Mouse (Mus musculus): Measurements from ENCODE around the gene Tspan31. TPM values are rescaled to one million over a fixed set of nuclear protein-coding genes. Genes with fewer than 3 reads are reported as not detected.
"Not testable (repeated sequence)": the region's sequence is repeated elsewhere in the genome, so short reads cannot be mapped to it uniquely, and the experiment has no call there.

Gene Tspan31
- total RNA-seq, 2 experiments from 2014 or later: 81.7 to 94.3 TPM

GRCm38 (mm10) chr10:127063913-127064870 is 5.9 kb downstream of the Tspan31 start:
- DNase-seq: no peak

- peak; percentile 100 for DNase-seq
These were observed 6.7 kb downstream of the Tspan31 start, which contains the start of gene Cdk4 for GRCm38 (mm10) chr10:127063239-127063872. TSS of gene Cdk4 (plus strand) at chr10:127063534.

- DNase-seq: no peak
These were observed 7.6 kb downstream of the Tspan31 start for GRCm38 (mm10) chr10:127062503-127062902.

GRCm38 (mm10) chr10:127062101-127062500 is 8.0 kb downstream of the Tspan31 start:
- not testable (repeated sequence) for DNase-seq

- DNase-seq: no peak
These were observed 8.6 kb downstream of the Tspan31 start for GRCm38 (mm10) chr10:127061513-127061912.

GRCm38 (mm10) chr10:127061085-127061484 is 9.0 kb downstream of the Tspan31 start:
- no peak for DNase-seq

- DNase-seq: peak; percentile 74
These were observed 9.8 kb downstream of the Tspan31 start, which contains the start of gene March9 for GRCm38 (mm10) chr10:127059968-127060916. TSS of gene March9 (minus strand) at chr10:127060184.

GRCm38 (mm10) chr10:127059174-127059967 is 10.7 kb downstream of the Tspan31 start:
- DNase-seq: no peak

GRCm38 (mm10) chr10:127058708-127059107 is 11.4 kb downstream of the Tspan31 start:
- no peak for DNase-seq

- DNase-seq: peak; percentile 88
These were observed 11.9 kb downstream of the Tspan31 start for GRCm38 (mm10) chr10:127058161-127058560.

GRCm38 (mm10) chr10:127056490-127056889 is 13.6 kb downstream of the Tspan31 start:
- no peak for DNase-seq

- no peak for DNase-seq
These were observed 14.7 kb downstream of the Tspan31 start for GRCm38 (mm10) chr10:127055406-127055805.

- DNase-seq: peak; percentile 30
These were observed 15.4 kb downstream of the Tspan31 start for GRCm38 (mm10) chr10:127054646-127055045.

GRCm38 (mm10) chr10:127050119-127050474 is 20.0 kb downstream of the Tspan31 start:
- no peak for DNase-seq

GRCm38 (mm10) chr10:127049395-127050118 is 20.5 kb downstream of the Tspan31 start:
- no peak for DNase-seq

GRCm38 (mm10) chr10:127048608-127049394 is 21.3 kb downstream of the Tspan31 start:
- no peak for DNase-seq

GRCm38 (mm10) chr10:127047954-127048353 is 22.1 kb downstream of the Tspan31 start, which contains the start of gene Cyp27b1:
TSS of gene Cyp27b1 (plus strand) at chr10:127048250.
- no peak for DNase-seq

GRCm38 (mm10) chr10:127043187-127043586 is 26.9 kb downstream of the Tspan31 start:
- DNase-seq: no peak

GRCm38 (mm10) chr10:127042468-127043115 is 27.5 kb downstream of the Tspan31 start:
- no peak for DNase-seq
